ENCODE assay signal across 8 mouse cellular contexts in genomic region chr14:32827994-32828650, GRCm38 (mm10). TPM values are rescaled to one million over a fixed set of nuclear protein-coding genes. Genes with fewer than 3 reads are reported as not detected.
DNase-seq lines count a peak whose midpoint lies in the region; ATAC-seq and TF ChIP-seq lines count a peak whose summit lies in the region.
"Had no signal": no experiment of that assay in that cellular context is flagged by ENCODE, and none has a peak within 500 bp of the region (broad histone marks: within the 10 kb centered on the region; RNA-seq: fewer than 3 reads in every experiment).

No protein-coding gene starts in this region.

- no peaks in the 10 kb centered on the region for H3K9me3 ChIP-seq in kidney, postnatal 0 days (replicated peaks; ENCODE audit: low read length)
- no peaks in the 10 kb centered on the region for H3K9me3 ChIP-seq in midbrain, embryonic 11.5 days (ENCODE audit: control insufficient read depth, low read length)

- no peaks in the 10 kb centered on the region for H3K36me3 ChIP-seq in kidney, postnatal 0 days (ENCODE audit: insufficient read depth, low read length)
- H3K36me3 ChIP-seq in midbrain, embryonic 11.5 days (ENCODE audit: control insufficient read depth, insufficient read depth, low read length) = no peaks in the 10 kb centered on the region

- no peak; the same call in 1 of the 2 replicates for TF ChIP-seq CTCF in left cerebral cortex, adult 2 months (IDR thresholded peaks at IDR 0.05)
- TF ChIP-seq CTCF in kidney, postnatal 0 days (IDR thresholded peaks at IDR 0.05; ENCODE audit: low read depth) = no peak

- intact Hi-C loops in left cerebral cortex, adult 2 months (cut with DNase I) = no loop called here
- intact Hi-C loops in left cerebral cortex, postnatal 14 days (cut with DNase I) = no loop called here

- ATAC-seq in kidney, postnatal 0 days (replicated peaks; ENCODE audit: low FRiP score, low read depth) = no peak
- no peak for ATAC-seq in midbrain, embryonic 11.5 days (ENCODE audit: low FRiP score)

- H3K27ac ChIP-seq in left cerebral cortex, adult 2 months = peak overlapping the region; percentile 36; the same call in 1 of the 2 replicates
- H3K27ac ChIP-seq in kidney, postnatal 0 days = peak overlapping the region; percentile 70
- H3K27ac ChIP-seq in midbrain, embryonic 11.5 days (ENCODE audit: low read depth, low read length) = no peak overlapping the region

- peaks cover 32% of the 10 kb centered on the region for H3K4me1 ChIP-seq in kidney, postnatal 0 days (replicated peaks; ENCODE audit: insufficient read depth, low read length)
- H3K4me1 ChIP-seq in midbrain, embryonic 11.5 days (ENCODE audit: control insufficient read depth, insufficient read depth, low read length) = peaks cover 4% of the 10 kb centered on the region

- no peak overlapping the region for H3K4me2 ChIP-seq in kidney, postnatal 0 days (ENCODE audit: low read length)
- H3K4me2 ChIP-seq in midbrain, embryonic 11.5 days = no peak overlapping the region

- WGBS in kidney, postnatal 0 days = 46% methylated on average over 6 of the region's 6 CpGs
- WGBS in midbrain, embryonic 11.5 days = 58% methylated on average over 6 of the region's 6 CpGs

- DNase-seq in left cerebral cortex, adult 2 months (ENCODE audit: extremely low spot score in 1 of 2, low spot score in 2 of 2) = peak in 1 of 2 experiments; percentile 23
- DNase-seq in left cerebral cortex, postnatal 14 days (ENCODE audit: low spot score in 2 of 2) = no peak
- DNase-seq in heart, adult 8-10 months (ENCODE audit: low spot score) = peak; percentile 66
- peak; percentile 25 for DNase-seq in kidney, postnatal 0 days (ENCODE audit: low spot score)
- DNase-seq in right cerebral cortex, postnatal 25 days = peak; percentile 17
- no peak for DNase-seq in retina, embryonic 14.5 days (ENCODE audit: low spot score)
- no peak for DNase-seq in midbrain, embryonic 11.5 days (ENCODE audit: low spot score, missing footprints)

- H3K27me3 ChIP-seq in kidney, postnatal 0 days (ENCODE audit: insufficient read depth, low read length) = no peaks in the 10 kb centered on the region
- no peaks in the 10 kb centered on the region for H3K27me3 ChIP-seq in midbrain, embryonic 11.5 days (ENCODE audit: control insufficient read depth, insufficient read depth, low read length)

- no peak overlapping the region for H3K4me3 ChIP-seq in left cerebral cortex, adult 2 months
- no peak overlapping the region for H3K4me3 ChIP-seq in kidney, postnatal 0 days (replicated peaks; ENCODE audit: low read depth, low read length)
- no peak overlapping the region for H3K4me3 ChIP-seq in midbrain, embryonic 11.5 days (ENCODE audit: low read depth, low read length)
- H3K4me3 ChIP-seq: megakaryocyte, embryonic 14.5 days had no signal

- H3K9ac ChIP-seq in kidney, postnatal 0 days (ENCODE audit: low read depth, low read length) = no peak overlapping the region
- no peak overlapping the region for H3K9ac ChIP-seq in midbrain, embryonic 11.5 days (ENCODE audit: low read length)

RNA-seq across cellular contexts. Expression of gene Fam170b, which starts 5.6 kb away (rescaled TPM):
- total RNA-seq in left cerebral cortex, adult 2 months (2021) = not detected
- not detected for total RNA-seq in left cerebral cortex, postnatal 14 days (2021)
- total RNA-seq in heart, adult 8-10 months (2022) = not detected
- polyA plus RNA-seq in kidney, postnatal 0 days (2015; fragmentation: Nextera tagmentation; extraction: Ambion mirVana) = 0.04 and 0.09 TPM in 2 replicates
- not detected in 2 replicates for polyA plus RNA-seq in midbrain, embryonic 11.5 days (2014; fragmentation: Nextera tagmentation; extraction: Ambion mirVana)

RNA-seq across cellular contexts. Expression of gene Vstm4, which starts 28.4 kb away (rescaled TPM):
- total RNA-seq in left cerebral cortex, adult 2 months (2021) = 1 to 10 TPM; 3.9 to 4.4 TPM
- 1 to 10 TPM; 4.3 to 5.2 TPM for total RNA-seq in left cerebral cortex, postnatal 14 days (2021)
- total RNA-seq in heart, adult 8-10 months (2022) = 1 to 10 TPM; 5.6 to 8.9 (median 7.5) TPM
- polyA plus RNA-seq in kidney, postnatal 0 days (2015; fragmentation: Nextera tagmentation; extraction: Ambion mirVana) = 45.2 and 47.4 TPM in 2 replicates
- 4.5 and 4.6 TPM in 2 replicates for polyA plus RNA-seq in midbrain, embryonic 11.5 days (2014; fragmentation: Nextera tagmentation; extraction: Ambion mirVana)

RNA-seq across cellular contexts. Expression of gene Tmem273, which starts 42.4 kb away (rescaled TPM):
- total RNA-seq in left cerebral cortex, adult 2 months (2021) = 1 to 10 TPM in 1 of 2 experiments, under 1 TPM in 1; 0.91 to 1.3 TPM
- under 1 TPM; 0.36 to 0.72 TPM for total RNA-seq in left cerebral cortex, postnatal 14 days (2021)
- 1 to 10 TPM in 2 of 4 experiments, under 1 TPM in 2; 0.19 to 1.9 (median 1.1) TPM for total RNA-seq in heart, adult 8-10 months (2022)
- 0.20 and 0.30 TPM in 2 replicates for polyA plus RNA-seq in kidney, postnatal 0 days (2015; fragmentation: Nextera tagmentation; extraction: Ambion mirVana)
- 0.57 and 0.72 TPM in 2 replicates for polyA plus RNA-seq in midbrain, embryonic 11.5 days (2014; fragmentation: Nextera tagmentation; extraction: Ambion mirVana)

Comparison
In these comparisons a context has a peak if more than half of its experiments do, and no peak if none do; other contexts are left out.
1. DNase-seq: peak in heart, adult 8-10 months (single experiment), kidney, postnatal 0 days (single experiment) and right cerebral cortex, postnatal 25 days (single experiment); none in left cerebral cortex, postnatal 14 days (0 of 2), retina, embryonic 14.5 days (single experiment) and midbrain, embryonic 11.5 days (single experiment).